9 mouse cellular contexts compared by ENCODE assay signal in genomic region chr16:63220228-63220879, GRCm38 (mm10).
A peak's percentile ranks its signal among the peaks of the same experiment; 100 is the strongest.
DNase-seq lines count a peak whose midpoint lies in the region; ATAC-seq and TF ChIP-seq lines count a peak whose summit lies in the region.
"Had no signal": no experiment of that assay in that cellular context is flagged by ENCODE, and none has a peak within 500 bp of the region (broad histone marks: within the 10 kb centered on the region; RNA-seq: fewer than 3 reads in every experiment).

No protein-coding gene starts in this region.

- no peaks in the 10 kb centered on the region for H3K27me3 ChIP-seq in lung, embryonic 14.5 days (ENCODE audit: insufficient read depth, low read length)
- H3K27me3 ChIP-seq in forebrain, embryonic 16.5 days (replicated peaks; ENCODE audit: control insufficient read depth, insufficient read depth, low read length) = no peaks in the 10 kb centered on the region
- H3K27me3 ChIP-seq: liver, embryonic 13.5 days had no signal

- H3K9ac ChIP-seq in lung, embryonic 14.5 days = no peak overlapping the region
- no peak overlapping the region for H3K9ac ChIP-seq in forebrain, embryonic 16.5 days (replicated peaks; ENCODE audit: low read depth, low read length)
- H3K9ac ChIP-seq: liver, embryonic 13.5 days had no signal

- H3K9me3 ChIP-seq in lung, embryonic 14.5 days (ENCODE audit: low read depth, low read length) = no peaks in the 10 kb centered on the region
- no peaks in the 10 kb centered on the region for H3K9me3 ChIP-seq in forebrain, embryonic 16.5 days (ENCODE audit: control insufficient read depth, low read length)
- H3K9me3 ChIP-seq: liver, embryonic 13.5 days had no signal

- WGBS in lung, embryonic 14.5 days = 48% methylated on average over 10 of the region's 10 CpGs
- 34% methylated on average over 10 of the region's 10 CpGs for WGBS in forebrain, embryonic 16.5 days

- no peak for TF ChIP-seq CTCF in lung, embryonic 14.5 days (IDR thresholded peaks at IDR 0.05; ENCODE audit: low read depth)

- H3K4me2 ChIP-seq in lung, embryonic 14.5 days = no peak overlapping the region
- peak overlapping the region; percentile 20; the same call in 1 of the 2 replicates for H3K4me2 ChIP-seq in forebrain, embryonic 16.5 days (ENCODE audit: low read length)
- H3K4me2 ChIP-seq: liver, embryonic 13.5 days had no signal

- H3K27ac ChIP-seq in lung, embryonic 14.5 days (ENCODE audit: low read depth) = no peak overlapping the region
- H3K27ac ChIP-seq in forebrain, embryonic 16.5 days (ENCODE audit: low read length) = peak overlapping the region; percentile 44; the same call in 1 of the 2 replicates
- H3K27ac ChIP-seq: heart, adult 2 months; liver, embryonic 13.5 days had no signal

- peaks cover 4% of the 10 kb centered on the region; the same call in 1 of the 2 replicates for H3K4me1 ChIP-seq in lung, embryonic 14.5 days (ENCODE audit: insufficient read depth)
- H3K4me1 ChIP-seq in forebrain, embryonic 16.5 days (replicated peaks; ENCODE audit: control insufficient read depth, insufficient read depth, low read length) = peaks cover 4% of the 10 kb centered on the region; the same call in 1 of the 2 replicates
- H3K4me1 ChIP-seq: liver, embryonic 13.5 days had no signal

- no peaks in the 10 kb centered on the region for H3K36me3 ChIP-seq in lung, embryonic 14.5 days (ENCODE audit: insufficient read depth)
- no peaks in the 10 kb centered on the region for H3K36me3 ChIP-seq in forebrain, embryonic 16.5 days (ENCODE audit: control insufficient read depth, insufficient read depth)
- H3K36me3 ChIP-seq: liver, embryonic 13.5 days had no signal

- peak; percentile 41; the same call in 1 of the 2 replicates for ATAC-seq in lung, embryonic 14.5 days (ENCODE audit: insufficient read depth)
- peak; percentile 91 for ATAC-seq in forebrain, embryonic 16.5 days
- no peak for ATAC-seq in activated CD4-positive, CD25-positive, alpha-beta regulatory T cell, adult 4 months

- DNase-seq in lung, embryonic 14.5 days = no peak
- no peak for DNase-seq in lung, postnatal 25 days (ENCODE audit: low spot score)
- DNase-seq in mesoderm, embryonic 11.5 days (ENCODE audit: low read depth, low spot score) = peak; percentile 57
- DNase-seq in right cerebral cortex, postnatal 14 days = peak; percentile 8
- DNase-seq in adrenal gland, postnatal 4 days (ENCODE audit: low spot score in 2 of 2) = no peak
- DNase-seq: heart, adult 2 months; liver, embryonic 13.5 days had no signal

- no peak overlapping the region for H3K4me3 ChIP-seq in lung, embryonic 14.5 days (ENCODE audit: low read depth, low read length)
- no peak overlapping the region for H3K4me3 ChIP-seq in forebrain, embryonic 16.5 days (replicated peaks; ENCODE audit: low read length)
- H3K4me3 ChIP-seq: heart, adult 2 months; liver, embryonic 13.5 days had no signal

Comparison
In these comparisons a context has a peak if more than half of its experiments do, and no peak if none do; other contexts are left out.
1. DNase-seq: peak in mesoderm, embryonic 11.5 days (single experiment) and right cerebral cortex, postnatal 14 days (single experiment); none in lung, embryonic 14.5 days (single experiment), lung, postnatal 25 days (single experiment) and adrenal gland, postnatal 4 days (0 of 2).